Mouse (Mus musculus) C2C12 (cell line): ENCODE data around the gene Apba1. TPM values are rescaled to one million over a fixed set of nuclear protein-coding genes. Genes with fewer than 3 reads are reported as not detected.

Experiments used
- H3K27me3 ChIP-seq: one replicate; pipeline ENCODE4 v1.6.1; 2011; ENCODE audit not compliant: control insufficient read depth, insufficient read depth, insufficient read length
- H3K36me3 ChIP-seq: one replicate; pipeline ENCODE4 v1.6.1; 2011; ENCODE audit not compliant: control insufficient read depth, insufficient read depth
- H3K4me3 ChIP-seq: one replicate; pipeline ENCODE4 v1.5.1; 2011; ENCODE audit warnings: mild to moderate bottlenecking, control low read depth; ENCODE audit not compliant: poor library complexity, insufficient read depth, severe bottlenecking
- H3K79me2 ChIP-seq: one replicate; pipeline ENCODE4 v1.6.1; 2011; ENCODE audit not compliant: control insufficient read depth, insufficient read depth
- H3K79me3 ChIP-seq: one replicate; pipeline ENCODE4 v1.6.1; 2011; ENCODE audit warnings: low read depth, control low read depth
- H3ac ChIP-seq: one replicate; pipeline ENCODE3; 2011; ENCODE audit warnings: low read depth; ENCODE audit not compliant: control insufficient read depth, insufficient read length
- CEBPB ChIP-seq: IDR thresholded peaks from one replicate; pipeline ENCODE4 v1.6.1; 2011; ENCODE audit warnings: low read depth, mild to moderate bottlenecking, control low read depth, moderate library complexity
- CTCF ChIP-seq: IDR thresholded peaks from one replicate; pipeline ENCODE4 v1.5.1; 2011; ENCODE audit not compliant: control insufficient read depth, insufficient read depth, insufficient read length
- FOSL1 ChIP-seq: IDR thresholded peaks from one replicate; pipeline ENCODE4 v1.8.0; 2011; ENCODE audit warnings: mild to moderate bottlenecking, low read length; ENCODE audit not compliant: poor library complexity, insufficient read depth, severe bottlenecking
- MAX ChIP-seq: IDR thresholded peaks from one replicate; pipeline ENCODE4 v1.6.1; 2011; ENCODE audit warnings: mild to moderate bottlenecking, control low read depth
- MYOD1 ChIP-seq: IDR thresholded peaks from one replicate; pipeline ENCODE4 v1.6.1; 2011; ENCODE audit warnings: low read depth; ENCODE audit not compliant: control insufficient read depth, insufficient read length
- MYOG ChIP-seq: IDR thresholded peaks from one replicate; pipeline ENCODE4 v1.6.1; 2011; ENCODE audit not compliant: control insufficient read depth, insufficient read length; ENCODE audit errors: extremely low read depth
- USF1 ChIP-seq: IDR thresholded peaks from one replicate; pipeline ENCODE4 v1.6.1; 2011; ENCODE audit warnings: low read depth, mild to moderate bottlenecking, control low read depth, moderate library complexity
- polyA plus RNA-seq: library from polyadenylated mRNA; unstranded; fragments of >200 nt; fragmentation: generic; extraction: Trizol; gene quantifications from one replicate; pipeline ENCODE4 v1.2.1, GENCODE M21; 2012; ENCODE audit warnings: missing spikeins

The Apba1 gene
- polyA plus RNA-seq, 1 experiment = 0.02 TPM

DNA sequence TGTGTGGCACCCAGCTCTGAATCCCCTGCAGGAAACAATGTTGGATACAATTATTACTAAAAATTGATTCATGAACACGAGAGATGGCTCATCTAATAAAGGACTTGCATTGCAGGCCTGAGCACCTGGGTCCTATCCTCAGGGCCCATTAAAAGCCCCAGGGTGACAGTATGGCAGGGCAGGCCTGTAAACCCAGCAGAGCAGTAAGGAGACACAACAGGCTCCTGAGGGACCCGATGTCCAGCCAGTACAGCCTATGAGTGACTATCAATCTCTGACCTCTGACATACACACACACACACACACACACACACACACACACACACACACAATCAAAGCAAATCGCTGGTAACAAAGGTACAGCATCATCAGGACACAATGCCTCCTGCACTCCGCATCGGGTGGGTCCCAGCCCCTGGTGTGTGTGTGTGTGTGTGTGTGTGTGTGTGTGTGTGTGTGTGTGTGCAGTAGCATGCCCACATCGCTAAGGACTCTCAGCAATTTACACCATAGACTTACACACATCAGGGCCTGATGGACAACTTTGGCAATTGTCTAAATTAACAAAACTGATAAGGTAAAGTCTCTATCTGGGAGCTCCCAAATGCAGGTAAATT is 202.3 kb downstream of the Apba1 start:
- Histone ChIP-seq H3K4me3 (no peak overlapping the region), H3ac (no peak overlapping the region), H3K27me3 (no peaks in the 10 kb centered on the region), H3K79me2 (no peaks in the 10 kb centered on the region), H3K79me3 (no peaks in the 10 kb centered on the region), H3K36me3 (no peaks in the 10 kb centered on the region)
- no peak for TF ChIP-seq CTCF

DNA sequence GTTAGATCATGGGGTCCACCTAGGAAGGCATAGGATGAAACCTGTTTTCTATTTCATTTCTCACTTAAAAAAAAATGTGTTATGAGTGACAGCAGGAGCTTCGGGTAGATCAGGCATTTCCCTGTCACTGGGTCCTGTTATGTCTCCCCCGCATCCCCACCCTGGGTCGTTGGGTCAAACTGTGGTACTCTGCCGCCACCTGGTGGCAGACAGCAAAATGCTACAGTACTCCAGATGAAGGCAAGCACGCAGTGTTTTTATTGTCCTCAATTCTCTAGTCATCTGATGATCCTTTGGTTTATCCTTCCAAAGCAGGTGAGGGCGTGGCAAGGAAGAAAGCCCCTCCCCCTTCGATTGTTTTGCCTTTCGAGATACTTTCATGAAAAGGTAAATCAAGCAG is 202.8 kb downstream of the Apba1 start:
- H3K79me3 ChIP-seq = no peaks in the 10 kb centered on the region
- no peak overlapping the region for H3ac ChIP-seq
- no peaks in the 10 kb centered on the region for H3K79me2 ChIP-seq
- H3K4me3 ChIP-seq = no peak overlapping the region
- no peaks in the 10 kb centered on the region for H3K27me3 ChIP-seq
- no peaks in the 10 kb centered on the region for H3K36me3 ChIP-seq
- no peak for TF ChIP-seq MYOD1
- TF ChIP-seq CTCF = peak; percentile 77

DNA sequence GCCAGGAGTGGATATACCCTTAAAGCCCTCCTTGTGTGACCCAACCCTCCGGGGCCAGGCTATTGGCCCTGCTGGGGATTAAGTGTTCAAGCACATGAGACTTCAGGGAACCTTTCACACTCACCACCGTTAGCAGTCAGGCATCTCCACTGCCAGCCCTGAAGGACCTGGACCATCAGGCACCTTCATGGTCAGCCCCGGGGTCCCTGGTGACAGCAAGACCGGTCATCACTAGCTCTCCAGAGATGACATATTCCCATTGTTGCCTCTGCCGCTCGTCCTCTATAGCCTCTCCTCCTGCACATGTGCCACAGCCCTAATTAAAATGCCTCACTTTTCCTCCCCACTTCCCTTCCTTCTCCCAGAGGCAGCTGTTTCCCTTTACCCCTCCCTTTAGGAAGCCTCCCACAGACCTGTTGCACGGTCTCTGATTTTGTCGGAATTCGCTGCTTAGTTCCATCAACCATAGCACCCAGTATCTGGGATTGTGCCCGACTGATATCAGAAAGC is 205.8 kb downstream of the Apba1 start:
- TF ChIP-seq CEBPB (no peak), USF1 (no peak), CTCF (no peak), MAX (no peak)
- Histone ChIP-seq H3K79me3 (no peaks in the 10 kb centered on the region), H3K36me3 (no peaks in the 10 kb centered on the region), H3ac (no peak overlapping the region), H3K27me3 (no peaks in the 10 kb centered on the region), H3K79me2 (no peaks in the 10 kb centered on the region), H3K4me3 (no peak overlapping the region)

DNA sequence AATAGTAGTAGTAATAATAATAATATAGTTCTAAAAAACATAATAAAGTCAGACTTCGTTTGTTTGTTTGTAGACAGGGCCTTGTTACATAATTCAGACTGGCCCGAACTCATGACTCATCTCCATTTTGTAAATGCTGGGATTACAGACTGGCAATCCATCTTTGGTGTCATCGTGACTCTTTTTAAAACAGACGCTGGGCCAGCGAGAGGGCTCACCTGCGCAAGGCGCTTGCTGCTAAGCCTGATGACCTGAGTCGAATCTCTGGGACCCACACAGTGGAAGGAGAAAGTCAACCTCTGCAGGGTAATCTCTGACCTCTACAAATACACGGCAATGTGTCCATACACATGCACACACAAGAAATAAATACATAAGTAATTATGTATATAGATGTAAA is 207.7 kb downstream of the Apba1 start:
- no peak for TF ChIP-seq MYOD1
- TF ChIP-seq CEBPB = no peak
- no peak for TF ChIP-seq MAX
- no peak for TF ChIP-seq USF1
- no peaks in the 10 kb centered on the region for H3K36me3 ChIP-seq
- H3K27me3 ChIP-seq = no peaks in the 10 kb centered on the region
- no peak overlapping the region for H3K4me3 ChIP-seq
- H3K79me3 ChIP-seq = no peaks in the 10 kb centered on the region
- H3K79me2 ChIP-seq = no peaks in the 10 kb centered on the region
- H3ac ChIP-seq = no peak overlapping the region

DNA sequence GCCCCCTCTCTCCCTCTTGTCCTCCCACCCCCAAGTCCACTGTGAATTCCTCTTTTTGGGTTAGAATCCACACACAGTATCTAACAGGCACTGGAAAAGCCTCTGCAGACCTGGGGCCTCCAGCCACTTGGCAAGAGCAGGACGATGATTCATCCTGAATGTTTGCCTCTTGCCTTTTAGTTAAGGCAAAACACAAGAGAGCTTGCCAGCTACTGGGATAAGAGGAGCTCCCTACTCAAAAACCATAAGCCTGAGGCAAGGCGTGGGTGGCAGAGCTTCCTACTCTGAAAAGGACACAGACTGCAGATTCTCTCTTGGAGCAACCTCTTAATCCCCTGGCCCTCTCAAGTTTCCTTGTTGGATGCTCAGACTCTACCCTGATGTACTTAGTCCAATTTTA is 208.5 kb downstream of the Apba1 start:
- Histone ChIP-seq H3K79me3 (no peaks in the 10 kb centered on the region), H3K36me3 (no peaks in the 10 kb centered on the region), H3K27me3 (no peaks in the 10 kb centered on the region), H3ac (no peak overlapping the region), H3K4me3 (no peak overlapping the region), H3K79me2 (no peaks in the 10 kb centered on the region)
- TF ChIP-seq MAX (no peak), MYOG (no peak), FOSL1 (no peak), USF1 (no peak), MYOD1 (no peak), CTCF (no peak), CEBPB (no peak)

DNA sequence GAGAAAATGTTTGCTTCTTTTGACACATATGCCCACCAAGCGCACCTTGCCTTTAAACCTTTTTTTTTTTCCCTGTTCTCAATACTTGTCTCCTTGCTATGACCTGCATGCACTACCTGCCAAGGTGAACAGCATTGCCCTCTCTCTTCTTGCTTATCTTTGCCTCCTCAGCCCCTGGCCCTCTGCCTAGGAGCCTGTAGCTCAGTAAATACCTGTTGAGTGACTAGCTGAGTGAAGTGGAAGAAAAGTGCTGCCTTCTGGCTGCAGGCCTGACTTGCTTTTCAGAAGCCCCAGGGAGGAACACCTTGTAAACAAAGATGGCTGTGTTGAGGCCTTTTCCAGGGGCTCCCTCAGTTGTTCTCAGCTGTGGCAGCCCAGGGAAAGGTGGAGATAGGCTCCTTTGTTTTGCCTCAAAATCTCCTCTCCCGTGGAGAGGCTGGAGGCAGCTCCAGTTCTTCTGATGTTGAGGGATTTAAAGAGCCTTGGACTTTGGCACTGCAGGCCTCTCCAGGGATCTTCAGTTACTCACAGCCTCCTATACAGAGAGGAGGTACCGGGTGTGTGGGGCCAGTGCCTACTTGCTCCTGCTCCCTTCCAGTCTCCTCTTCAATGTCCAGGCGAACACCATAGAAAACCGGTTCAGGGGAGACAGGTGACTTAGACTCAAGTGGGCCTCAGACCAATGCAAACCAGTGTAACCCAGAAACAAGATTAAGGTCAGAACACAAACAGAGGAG is 209.6 kb downstream of the Apba1 start:
- Histone ChIP-seq H3ac (no peak overlapping the region), H3K79me2 (no peaks in the 10 kb centered on the region), H3K4me3 (no peak overlapping the region), H3K79me3 (no peaks in the 10 kb centered on the region), H3K27me3 (no peaks in the 10 kb centered on the region), H3K36me3 (no peaks in the 10 kb centered on the region)
- TF ChIP-seq MAX (no peak), MYOG (no peak), MYOD1 (no peak), FOSL1 (no peak), CTCF (no peak)
